Mouse (Mus musculus): ENCODE measurements around the gene Lce3b. TPM values are rescaled to one million over a fixed set of nuclear protein-coding genes. Genes with fewer than 3 reads are reported as not detected.

The Lce3b gene
- not detected in 2 replicates for polyA plus RNA-seq (2014; fragmentation: Nextera tagmentation; extraction: Ambion mirVana)

DNA sequence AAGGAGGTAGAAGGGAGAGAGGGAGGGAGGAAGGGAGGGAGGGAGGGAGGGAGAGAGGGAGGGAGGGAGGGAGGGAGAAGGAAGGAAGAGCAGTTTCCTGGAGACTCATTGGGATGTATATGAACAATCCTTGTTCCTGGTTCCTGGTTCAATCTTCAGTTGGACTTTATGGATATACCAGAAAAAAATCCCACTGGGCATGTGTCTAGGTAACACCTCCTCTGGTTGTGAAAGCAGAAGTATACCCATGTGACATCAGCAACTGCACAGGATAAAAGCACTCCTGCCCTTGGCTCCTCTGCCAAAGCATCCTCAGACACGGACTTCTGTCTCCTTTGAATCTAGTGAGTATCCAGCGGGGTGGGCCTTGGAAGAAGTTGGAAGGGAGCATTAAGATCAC, at the start of gene Lce3b:
Gene Lce3b, plus strand, starts transcription at position 301 of the 400 bp plus-strand sequence.
- Histone ChIP-seq H3K9me3 (replicated peaks; ENCODE audit: control insufficient read depth, low read length) (no peaks in the 10 kb centered on the region), H3K4me3 (ENCODE audit: low read depth, low read length) (no peak within 1 kb of the TSS), H3K4me2 (ENCODE audit: low read length) (no peak within 1 kb of the TSS), H3K4me1 (ENCODE audit: control insufficient read depth, insufficient read depth, low read length) (no peaks in the 10 kb centered on the region), H3K27me3 (replicated peaks; ENCODE audit: control insufficient read depth, insufficient read depth, low read length) (no peaks in the 10 kb centered on the region), H3K9ac (ENCODE audit: low read length) (no peak within 1 kb of the TSS), H3K36me3 (ENCODE audit: control insufficient read depth, insufficient read depth, low read length) (no peaks in the 10 kb centered on the region), H3K27ac (ENCODE audit: low read depth, low read length) (no peak within 1 kb of the TSS)
- ATAC-seq, result no peak
- WGBS, result 60% methylated on average over 2 of the region's 2 CpGs
- no peak for DNase-seq (ENCODE audit: low spot score)

DNA sequence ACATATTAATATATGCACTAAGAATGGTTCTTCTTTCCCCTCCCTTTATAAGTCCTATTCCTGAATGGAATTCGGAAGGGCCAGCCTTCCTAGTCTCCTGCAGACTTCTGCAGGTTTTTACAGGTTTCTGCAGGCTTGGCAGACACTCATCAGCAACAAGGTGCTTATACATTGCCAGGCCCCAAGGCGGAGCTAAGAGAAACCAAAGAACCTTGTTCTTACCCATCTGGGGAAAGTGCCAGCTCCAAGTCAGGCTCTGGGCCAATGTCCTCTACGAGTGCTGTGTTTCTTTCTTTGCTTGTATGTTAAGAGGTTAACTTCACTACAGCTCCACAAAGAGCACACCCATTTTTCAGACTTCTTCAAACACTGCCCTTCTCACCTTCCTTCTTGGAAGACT, 38.7 kb upstream of the Lce3b start:
- no peaks in the 10 kb centered on the region for H3K36me3 ChIP-seq (ENCODE audit: control insufficient read depth, insufficient read depth, low read length)
- no peak overlapping the region for H3K4me2 ChIP-seq (ENCODE audit: low read length)
- 60% methylated on average over 3 of the region's 3 CpGs for WGBS
- DNase-seq (ENCODE audit: low spot score), result peak; percentile 8
- ATAC-seq, result no peak
- H3K9ac ChIP-seq (ENCODE audit: low read length), result no peak overlapping the region
- no peaks in the 10 kb centered on the region for H3K9me3 ChIP-seq (replicated peaks; ENCODE audit: control insufficient read depth, low read length)
- H3K4me1 ChIP-seq (ENCODE audit: control insufficient read depth, insufficient read depth, low read length), result no peaks in the 10 kb centered on the region
- H3K27ac ChIP-seq (ENCODE audit: low read depth, low read length), result no peak overlapping the region
- H3K27me3 ChIP-seq (replicated peaks; ENCODE audit: control insufficient read depth, insufficient read depth, low read length), result no peaks in the 10 kb centered on the region
- H3K4me3 ChIP-seq (ENCODE audit: low read depth, low read length), result no peak overlapping the region

DNA sequence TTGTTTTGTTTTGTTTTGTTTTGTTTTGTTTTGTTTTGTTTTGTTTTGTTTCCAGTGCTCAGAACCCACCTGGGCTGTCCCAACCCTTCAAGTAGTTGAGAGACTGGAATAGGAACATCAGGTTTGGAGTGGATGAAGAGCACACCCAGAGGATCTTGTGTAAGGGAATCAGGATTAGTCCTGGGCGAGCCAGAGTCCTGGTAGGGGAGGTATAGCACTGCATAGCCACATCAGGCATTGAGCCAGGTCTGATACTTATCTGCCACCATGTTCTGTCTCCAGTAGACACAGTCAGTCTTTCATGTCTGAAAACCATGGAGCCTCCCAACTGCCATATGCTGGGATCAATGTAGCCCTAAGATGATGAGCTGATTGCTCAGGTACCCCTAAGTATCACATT, 38.3 kb upstream of the Lce3b start:
- Histone ChIP-seq H3K4me3 (ENCODE audit: low read depth, low read length) (no peak overlapping the region), H3K36me3 (ENCODE audit: control insufficient read depth, insufficient read depth, low read length) (no peaks in the 10 kb centered on the region), H3K9me3 (replicated peaks; ENCODE audit: control insufficient read depth, low read length) (no peaks in the 10 kb centered on the region), H3K27ac (ENCODE audit: low read depth, low read length) (no peak overlapping the region), H3K9ac (ENCODE audit: low read length) (no peak overlapping the region), H3K4me1 (ENCODE audit: control insufficient read depth, insufficient read depth, low read length) (no peaks in the 10 kb centered on the region), H3K27me3 (replicated peaks; ENCODE audit: control insufficient read depth, insufficient read depth, low read length) (no peaks in the 10 kb centered on the region), H3K4me2 (ENCODE audit: low read length) (no peak overlapping the region)
- DNase-seq (ENCODE audit: low spot score) (no peak), ATAC-seq (no peak)
- WGBS, result 52% methylated on average over 1 of the region's 1 CpGs

DNA sequence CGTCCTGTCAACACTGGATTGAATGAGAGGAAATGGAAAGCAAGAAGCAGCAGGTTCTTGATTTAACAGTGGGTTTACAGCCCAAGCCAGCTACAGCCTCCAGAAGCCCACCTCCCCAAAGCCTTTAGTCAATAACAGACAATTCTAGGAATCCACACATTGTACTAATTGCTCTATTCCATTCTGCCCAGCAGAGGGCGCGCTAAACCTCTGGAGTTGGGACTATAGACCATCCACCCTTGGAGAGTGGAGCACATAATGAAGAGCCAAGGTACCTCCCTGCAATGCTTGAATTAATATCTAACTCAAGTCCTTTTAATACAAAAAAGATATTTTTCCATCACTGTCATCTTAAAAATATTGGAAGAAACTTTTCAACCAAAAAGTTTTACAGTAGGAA, 29.8 kb upstream of the Lce3b start:
- Histone ChIP-seq H3K4me3 (ENCODE audit: low read depth, low read length) (no peak overlapping the region), H3K9ac (ENCODE audit: low read length) (no peak overlapping the region), H3K9me3 (replicated peaks; ENCODE audit: control insufficient read depth, low read length) (no peaks in the 10 kb centered on the region), H3K27ac (ENCODE audit: low read depth, low read length) (no peak overlapping the region), H3K36me3 (ENCODE audit: control insufficient read depth, insufficient read depth, low read length) (no peaks in the 10 kb centered on the region), H3K27me3 (replicated peaks; ENCODE audit: control insufficient read depth, insufficient read depth, low read length) (no peaks in the 10 kb centered on the region), H3K4me2 (ENCODE audit: low read length) (no peak overlapping the region), H3K4me1 (ENCODE audit: control insufficient read depth, insufficient read depth, low read length) (no peaks in the 10 kb centered on the region)
- DNase-seq (ENCODE audit: low spot score) (peak; percentile 27), ATAC-seq (no peak)
- 23% methylated on average over 3 of the region's 3 CpGs for WGBS

GRCm38 (mm10) chr3:92903640-92904039, 29.1 kb upstream of the Lce3b start:
- no peaks in the 10 kb centered on the region for H3K9me3 ChIP-seq (replicated peaks; ENCODE audit: control insufficient read depth, low read length)
- ATAC-seq (0 out of 2 replicates have a peak, but pooled peaks have one; percentile 29), DNase-seq (ENCODE audit: low spot score) (peak; percentile 53)
- H3K4me1 ChIP-seq (ENCODE audit: control insufficient read depth, insufficient read depth, low read length), result no peaks in the 10 kb centered on the region
- no peak overlapping the region for H3K4me3 ChIP-seq (ENCODE audit: low read depth, low read length)
- H3K9ac ChIP-seq (ENCODE audit: low read length), result no peak overlapping the region
- no peak overlapping the region for H3K4me2 ChIP-seq (ENCODE audit: low read length)
- H3K27ac ChIP-seq (ENCODE audit: low read depth, low read length), result no peak overlapping the region
- no peaks in the 10 kb centered on the region for H3K27me3 ChIP-seq (replicated peaks; ENCODE audit: control insufficient read depth, insufficient read depth, low read length)
- H3K36me3 ChIP-seq (ENCODE audit: control insufficient read depth, insufficient read depth, low read length), result no peaks in the 10 kb centered on the region
- 31% methylated on average over 4 of the region's 4 CpGs for WGBS

DNA sequence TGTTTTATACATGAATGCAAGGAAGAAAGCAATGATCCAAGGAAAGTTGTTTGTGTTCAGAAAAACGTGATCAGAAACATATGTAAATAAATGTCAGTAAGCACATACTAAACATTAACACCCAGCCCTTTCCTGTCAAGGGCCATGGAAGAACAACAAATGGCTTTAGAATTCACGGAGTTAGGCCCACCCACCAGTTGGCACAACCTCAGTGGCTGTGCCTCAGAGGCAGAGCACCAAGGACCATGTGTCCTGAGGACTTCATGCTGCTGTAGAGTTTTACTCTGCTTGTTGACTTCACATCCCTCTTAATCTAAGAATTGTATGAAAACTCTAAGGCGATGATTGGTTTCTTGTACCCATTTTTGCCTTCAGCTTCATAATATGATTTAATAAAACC, 27.6 kb upstream of the Lce3b start:
- Histone ChIP-seq H3K4me1 (ENCODE audit: control insufficient read depth, insufficient read depth, low read length) (no peaks in the 10 kb centered on the region), H3K4me2 (ENCODE audit: low read length) (no peak overlapping the region), H3K4me3 (ENCODE audit: low read depth, low read length) (no peak overlapping the region), H3K27me3 (replicated peaks; ENCODE audit: control insufficient read depth, insufficient read depth, low read length) (no peaks in the 10 kb centered on the region), H3K36me3 (ENCODE audit: control insufficient read depth, insufficient read depth, low read length) (no peaks in the 10 kb centered on the region), H3K9ac (ENCODE audit: low read length) (no peak overlapping the region), H3K9me3 (replicated peaks; ENCODE audit: control insufficient read depth, low read length) (no peaks in the 10 kb centered on the region), H3K27ac (ENCODE audit: low read depth, low read length) (no peak overlapping the region)
- 54% methylated on average over 3 of the region's 3 CpGs for WGBS
- DNase-seq (ENCODE audit: low spot score), result peak; percentile 1
- no peak for ATAC-seq

DNA sequence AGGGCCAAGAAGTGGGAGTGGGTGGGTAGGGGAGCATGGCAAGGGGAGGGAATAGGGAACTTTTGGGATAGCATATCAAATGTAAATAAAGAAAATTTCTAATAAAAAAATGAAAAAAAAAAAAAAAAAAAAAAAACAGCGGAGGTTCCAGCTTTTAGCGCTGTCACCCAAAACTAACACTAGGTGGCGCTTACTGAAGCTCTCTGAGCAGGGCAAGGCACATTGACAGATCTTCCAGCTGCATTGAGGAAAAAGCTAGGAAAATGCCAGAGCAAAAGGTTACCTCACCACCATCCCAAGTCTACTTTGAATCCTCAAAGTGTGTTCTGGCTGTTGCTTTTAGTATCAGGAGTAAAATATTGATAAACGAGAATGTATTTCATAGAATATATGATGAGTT, 25.2 kb upstream of the Lce3b start:
- Histone ChIP-seq H3K4me2 (ENCODE audit: low read length) (no peak overlapping the region), H3K27me3 (replicated peaks; ENCODE audit: control insufficient read depth, insufficient read depth, low read length) (no peaks in the 10 kb centered on the region), H3K4me3 (ENCODE audit: low read depth, low read length) (no peak overlapping the region), H3K9ac (ENCODE audit: low read length) (no peak overlapping the region), H3K9me3 (replicated peaks; ENCODE audit: control insufficient read depth, low read length) (no peaks in the 10 kb centered on the region), H3K4me1 (ENCODE audit: control insufficient read depth, insufficient read depth, low read length) (no peaks in the 10 kb centered on the region), H3K27ac (ENCODE audit: low read depth, low read length) (no peak overlapping the region), H3K36me3 (ENCODE audit: control insufficient read depth, insufficient read depth, low read length) (no peaks in the 10 kb centered on the region)
- WGBS, result 33% methylated on average over 4 of the region's 4 CpGs
- ATAC-seq, result 0 out of 2 replicates have a peak, but pooled peaks have one; percentile 54
- DNase-seq (ENCODE audit: low spot score), result peak; percentile 74

DNA sequence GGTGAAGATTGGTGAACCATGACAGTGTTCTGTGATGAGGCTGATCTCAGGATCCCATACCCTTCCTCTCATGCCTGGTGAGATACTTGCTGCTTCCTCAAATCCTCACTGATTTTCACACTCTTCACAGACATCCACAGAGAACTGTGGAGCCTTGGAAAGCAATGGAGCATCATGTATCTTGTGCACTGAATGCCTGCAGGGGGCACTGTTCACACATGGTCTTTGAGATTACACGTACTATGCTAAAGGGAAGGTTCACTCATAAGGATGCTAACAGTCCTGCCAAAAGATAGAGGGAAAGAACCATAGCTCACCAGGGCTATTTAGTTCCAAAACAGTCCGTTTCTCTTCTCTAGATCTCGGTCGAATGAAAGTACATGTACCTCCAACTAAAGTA, 12.4 kb upstream of the Lce3b start:
- Histone ChIP-seq H3K4me2 (ENCODE audit: low read length) (no peak overlapping the region), H3K27ac (ENCODE audit: low read depth, low read length) (no peak overlapping the region), H3K4me1 (ENCODE audit: control insufficient read depth, insufficient read depth, low read length) (no peaks in the 10 kb centered on the region), H3K4me3 (ENCODE audit: low read depth, low read length) (no peak overlapping the region), H3K27me3 (replicated peaks; ENCODE audit: control insufficient read depth, insufficient read depth, low read length) (no peaks in the 10 kb centered on the region), H3K36me3 (ENCODE audit: control insufficient read depth, insufficient read depth, low read length) (no peaks in the 10 kb centered on the region), H3K9ac (ENCODE audit: low read length) (no peak overlapping the region), H3K9me3 (replicated peaks; ENCODE audit: control insufficient read depth, low read length) (no peaks in the 10 kb centered on the region)
- WGBS, result 66% methylated on average over 4 of the region's 4 CpGs
- DNase-seq (ENCODE audit: low spot score), result peak; percentile 51
- ATAC-seq, result no peak

- no peak within 1 kb of the TSS for H3K4me2 ChIP-seq (ENCODE audit: low read length)
- no peaks in the 10 kb centered on the region for H3K4me1 ChIP-seq (ENCODE audit: control insufficient read depth, insufficient read depth, low read length)
- H3K9me3 ChIP-seq (replicated peaks; ENCODE audit: control insufficient read depth, low read length), result no peaks in the 10 kb centered on the region
- no peaks in the 10 kb centered on the region for H3K36me3 ChIP-seq (ENCODE audit: control insufficient read depth, insufficient read depth, low read length)
- H3K27me3 ChIP-seq (replicated peaks; ENCODE audit: control insufficient read depth, insufficient read depth, low read length), result no peaks in the 10 kb centered on the region
- H3K27ac ChIP-seq (ENCODE audit: low read depth, low read length), result no peak within 1 kb of the TSS
- ATAC-seq (no peak), DNase-seq (ENCODE audit: low spot score) (no peak)
- 74% methylated on average over 2 of the region's 2 CpGs for WGBS
- H3K4me3 ChIP-seq (ENCODE audit: low read depth, low read length), result no peak within 1 kb of the TSS
- no peak within 1 kb of the TSS for H3K9ac ChIP-seq (ENCODE audit: low read length)
These were observed 6.6 kb upstream of the Lce3b start, which contains the start of gene Lce3a for GRCm38 (mm10) chr3:92926130-92926529. Lce3a (minus strand) TSS chr3:92926230.
